Mouse (Mus musculus): Measurements from ENCODE around the gene Ap1m1. TPM values are rescaled to one million over a fixed set of nuclear protein-coding genes. Genes with fewer than 3 reads are reported as not detected.
A peak's percentile ranks its signal among the peaks of the same experiment; 100 is the strongest.

Ap1m1 gene
- polyA plus RNA-seq (2012; rRNA removed): 75.1 TPM in 2 replicates

DNA sequence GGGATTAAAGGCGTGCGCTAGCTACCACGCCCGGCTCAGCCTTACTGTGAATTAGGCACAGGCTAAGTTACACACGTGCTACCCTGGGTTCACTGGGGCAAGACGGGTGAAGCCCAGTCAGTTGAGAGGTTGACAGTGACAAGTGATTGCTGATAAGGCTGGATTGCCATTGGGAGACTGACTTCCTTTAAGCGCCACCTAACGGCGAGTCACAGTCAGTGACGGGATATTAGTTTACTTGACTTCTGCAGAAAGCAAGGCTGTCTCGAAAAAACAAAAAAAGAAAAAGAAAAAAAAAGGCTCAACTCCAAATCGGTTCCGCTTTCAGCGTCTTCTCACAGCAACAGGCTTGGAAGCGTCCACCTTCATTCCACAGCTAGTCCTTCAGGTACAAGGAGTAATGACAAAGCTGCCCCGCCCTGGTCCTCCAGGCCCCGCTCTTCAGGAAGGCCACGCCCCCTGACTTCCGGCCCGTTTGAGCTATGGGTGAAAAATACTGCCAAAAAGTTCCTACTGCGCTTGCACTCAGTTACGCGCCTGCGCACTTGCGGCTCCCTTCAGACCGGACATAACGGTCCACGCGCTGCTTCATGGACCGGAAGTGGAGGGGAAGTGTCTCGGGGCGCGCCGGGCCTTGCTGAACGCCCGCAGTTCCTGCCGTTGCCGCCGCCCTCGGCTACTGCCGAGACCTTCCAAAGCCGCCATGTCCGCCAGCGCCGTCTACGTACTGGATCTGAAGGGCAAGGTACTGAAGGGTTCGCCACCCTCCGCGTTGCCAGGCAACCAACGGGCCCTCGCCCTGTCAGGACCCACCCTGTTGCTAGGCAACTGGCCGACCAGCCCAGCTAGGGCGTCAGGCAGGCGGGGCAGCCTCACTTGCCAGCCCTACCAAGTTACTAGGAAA is at the start of gene Ap1m1:
Gene Ap1m1, plus strand, starts transcription at position 520 of the 904 bp plus-strand sequence.
- DNase-seq (ENCODE audit: low spot score): peak; percentile 90

DNA sequence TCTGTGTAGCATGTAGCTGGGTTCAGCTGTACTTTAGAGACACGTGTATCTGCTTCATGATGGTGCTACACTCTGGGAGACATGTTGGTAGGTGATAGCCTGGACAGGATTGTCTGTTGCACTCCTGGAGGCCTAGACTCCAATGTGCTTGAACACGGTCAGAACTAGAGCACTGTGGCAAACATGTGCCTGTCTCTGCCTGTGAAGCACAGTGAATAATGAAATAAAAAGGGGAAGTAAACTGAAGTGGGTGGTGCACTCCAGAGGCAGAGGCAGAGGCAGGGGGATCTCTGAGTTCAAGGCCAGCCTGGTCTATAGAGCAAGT is 49.6 kb upstream of the Ap1m1 start:
- no peak for DNase-seq (ENCODE audit: low spot score)

DNA sequence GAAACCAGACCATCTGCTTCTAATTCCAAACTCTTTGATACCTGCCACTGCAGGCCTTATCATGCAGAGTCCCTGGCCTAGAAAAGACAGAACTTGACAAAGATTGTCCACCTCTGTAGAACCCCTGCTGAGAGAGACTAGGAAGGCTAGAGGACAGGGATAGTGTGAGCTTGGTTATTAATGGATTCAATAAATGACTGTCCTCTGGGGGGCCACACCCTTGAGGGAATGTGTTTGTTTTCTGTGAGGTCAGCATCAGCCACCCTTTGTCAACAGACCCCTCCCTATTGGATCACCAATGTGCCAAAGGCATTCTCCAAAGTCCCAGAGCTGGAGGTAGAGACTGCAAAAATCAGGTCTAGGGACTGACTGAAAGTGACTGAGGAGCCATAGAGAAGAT is 47.8 kb upstream of the Ap1m1 start:
- DNase-seq (ENCODE audit: low spot score): no peak

DNA sequence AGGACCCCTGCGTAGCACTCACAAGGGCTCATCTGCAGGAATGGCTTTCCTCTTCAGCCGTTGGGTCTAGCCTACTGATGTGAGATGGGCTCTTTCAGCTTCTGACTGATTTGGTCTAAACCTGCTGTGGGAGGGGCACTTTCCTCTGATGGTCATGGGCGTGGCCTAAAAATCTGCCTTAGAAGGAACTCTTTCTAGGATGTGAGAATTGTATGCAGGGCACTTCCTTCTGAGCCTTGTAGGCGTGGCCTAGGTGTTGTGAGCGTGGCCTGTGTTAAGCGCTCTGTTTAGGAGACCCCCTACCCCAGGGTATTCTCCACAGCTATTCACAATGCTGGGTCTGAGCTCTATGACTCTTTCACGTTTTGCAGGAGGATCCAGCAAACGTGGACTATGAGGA is 41.8 kb upstream of the Ap1m1 start:
- DNase-seq (ENCODE audit: low spot score): no peak

DNA sequence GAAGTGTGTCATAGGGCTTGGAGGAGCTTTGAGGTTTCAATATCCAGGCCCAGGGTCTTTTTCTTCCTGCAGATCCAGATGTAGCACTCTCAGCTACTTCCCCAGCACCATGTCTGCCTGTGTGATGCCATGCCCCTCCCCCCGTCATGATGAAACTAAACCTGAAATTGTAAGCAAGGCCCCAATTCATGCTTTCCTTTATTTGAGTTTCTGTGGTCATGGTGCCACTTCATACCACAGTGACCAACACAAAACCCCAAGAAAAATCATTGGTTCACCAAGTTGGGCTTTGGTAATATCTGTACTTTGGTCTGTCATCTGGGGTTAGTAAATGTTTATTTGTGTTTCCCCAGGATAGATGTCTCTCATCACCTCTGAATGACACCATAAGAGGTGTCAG is 31.2 kb upstream of the Ap1m1 start:
- no peak for DNase-seq (ENCODE audit: low spot score)

DNA sequence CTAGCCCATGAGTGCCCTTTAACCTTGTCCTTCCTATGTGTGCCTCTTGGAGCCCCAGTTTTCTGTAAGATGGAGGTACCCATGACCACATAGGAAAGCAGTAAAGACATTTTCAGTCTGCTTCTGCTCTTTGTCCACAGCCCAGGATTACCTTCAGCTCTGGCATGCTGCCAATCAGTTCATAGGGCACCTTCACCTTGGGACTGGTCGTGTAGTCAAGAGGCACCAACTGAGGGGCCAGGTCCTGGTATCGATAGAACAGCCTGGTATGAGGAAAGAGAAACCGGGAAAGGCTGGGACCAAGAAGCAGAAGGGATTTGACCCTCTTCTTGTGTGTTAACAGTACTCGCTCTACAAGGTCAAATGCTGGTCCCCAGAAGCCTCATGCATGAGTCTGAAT is 29.6 kb upstream of the Ap1m1 start:
- no peak for DNase-seq (ENCODE audit: low spot score)

DNA sequence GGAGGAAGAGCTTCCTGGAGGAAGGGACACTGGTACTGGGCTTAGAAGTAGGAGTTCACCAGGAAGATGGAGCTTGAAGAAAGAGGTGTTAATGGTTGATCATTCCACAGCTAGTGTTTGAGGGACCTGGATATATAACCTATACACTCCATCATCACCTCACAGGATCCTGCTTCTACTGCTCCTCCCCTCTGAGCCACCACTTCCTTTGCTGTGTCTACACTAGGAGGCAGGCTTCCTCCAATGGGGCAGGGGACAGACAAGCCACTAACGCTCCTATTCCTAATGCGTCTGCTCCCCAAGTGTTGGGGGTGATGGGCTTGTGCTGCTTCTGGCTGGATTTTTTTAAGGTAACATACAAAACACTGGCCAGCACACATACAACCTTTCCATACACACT is 29.1 kb upstream of the Ap1m1 start:
- DNase-seq (ENCODE audit: low spot score): no peak

DNA sequence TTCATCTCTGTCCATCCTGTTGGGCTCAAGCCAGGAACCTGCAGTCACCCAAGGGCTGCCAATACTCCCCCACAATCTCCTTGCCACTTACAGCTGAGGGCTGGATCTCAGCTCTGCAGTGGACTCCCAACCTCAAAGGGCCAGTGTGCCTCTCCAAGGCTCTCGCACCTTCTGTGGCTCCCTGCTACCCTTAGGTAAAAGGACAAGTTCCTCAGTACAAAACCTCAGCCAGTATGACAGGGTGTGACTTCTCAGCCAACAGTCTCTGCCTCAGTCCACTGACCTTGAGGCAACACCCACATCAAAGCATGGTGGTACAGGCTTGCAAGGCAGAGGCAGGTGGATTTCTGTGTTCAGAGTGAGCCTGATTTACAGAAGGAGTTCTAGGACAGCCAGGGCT is 28.0 kb upstream of the Ap1m1 start:
- no peak for DNase-seq (ENCODE audit: low spot score)

DNA sequence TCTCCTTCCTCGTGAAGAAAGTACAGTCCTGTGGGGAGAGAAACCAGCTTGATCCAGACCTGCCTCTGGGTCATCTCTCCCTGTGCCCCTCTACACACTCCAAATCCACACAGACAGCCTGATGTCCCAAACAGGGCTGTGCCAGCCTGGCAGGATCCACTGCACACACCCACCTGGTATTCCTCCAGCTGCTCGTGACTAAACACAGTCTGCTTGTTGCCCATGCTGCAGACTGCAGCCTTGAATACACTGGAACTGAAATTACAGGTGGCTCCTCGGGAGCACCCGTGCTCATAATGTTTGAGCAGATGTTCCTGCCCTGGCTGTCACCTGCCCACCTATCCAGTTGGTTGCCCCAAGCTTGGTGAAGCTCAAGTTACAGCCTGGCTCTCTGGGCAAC is 27.1 kb upstream of the Ap1m1 start, which contains the start of gene Cib3:
Gene Cib3, minus strand, starts transcription at position 87 of the 400 bp plus-strand sequence.
- DNase-seq (ENCODE audit: low spot score): no peak

DNA sequence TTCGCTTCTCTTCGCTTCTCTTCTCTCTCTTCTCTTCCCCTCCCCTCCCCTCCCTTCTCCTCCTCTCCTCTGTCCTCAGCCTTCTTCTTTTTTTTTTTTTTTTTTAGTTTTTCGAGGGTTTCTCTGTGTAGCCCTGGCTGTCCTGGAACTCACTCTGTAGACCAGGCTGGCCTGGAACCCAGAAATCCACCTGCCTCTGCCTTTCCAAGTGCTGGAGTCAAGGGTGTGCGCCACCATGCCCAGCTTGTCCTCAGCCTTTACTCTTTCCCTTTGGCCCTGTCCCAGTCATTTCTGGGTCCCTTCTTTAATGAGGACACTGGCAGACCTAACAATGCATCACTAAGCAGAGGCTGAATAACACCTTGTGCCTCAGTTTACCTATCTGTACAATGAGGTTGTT is 26.3 kb upstream of the Ap1m1 start, which contains the start of gene Gm11034:
Gene Gm11034, minus strand, starts transcription at position 101 of the 400 bp plus-strand sequence.
- DNase-seq (ENCODE audit: low spot score): no peak

DNA sequence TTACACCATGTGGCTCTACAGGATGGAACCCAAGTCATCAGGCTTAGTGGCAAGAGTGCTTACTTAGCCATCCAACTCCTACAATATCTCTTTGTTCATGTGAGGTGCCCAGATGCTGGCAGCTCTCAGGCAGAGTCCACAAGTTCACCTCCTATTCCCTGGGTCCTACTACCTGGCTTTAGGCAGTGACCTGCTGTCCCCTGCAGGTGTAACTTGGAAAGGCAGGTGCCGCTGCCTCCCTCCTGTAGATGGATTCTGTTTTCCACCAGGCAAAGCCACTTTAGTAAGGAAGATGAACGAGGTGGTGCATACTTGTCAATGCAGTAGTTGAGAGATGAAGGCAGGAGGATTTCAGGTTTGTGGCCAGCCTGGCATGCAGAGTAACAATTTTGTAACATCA is 24.8 kb upstream of the Ap1m1 start:
- no peak for DNase-seq (ENCODE audit: low spot score)

DNA sequence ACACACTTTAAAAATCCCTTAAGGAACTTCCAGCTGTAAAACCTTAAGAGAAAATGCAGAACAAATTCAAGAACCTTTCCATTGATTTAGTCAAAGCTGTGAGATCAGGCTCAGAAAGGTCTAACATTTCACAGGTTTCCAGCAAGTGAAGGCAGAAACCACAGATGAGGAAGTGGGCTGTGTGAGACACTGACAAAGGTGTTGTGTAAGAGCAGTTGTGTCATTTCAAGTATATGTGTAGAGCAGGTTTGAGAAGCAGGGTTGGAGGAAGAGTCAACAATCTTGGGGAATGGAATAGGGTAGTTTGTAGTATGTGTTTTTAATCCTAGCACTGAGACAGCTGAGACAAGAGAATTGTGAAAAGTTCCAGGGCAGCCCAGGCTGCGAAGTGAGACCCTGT is 23.9 kb upstream of the Ap1m1 start:
- no peak for DNase-seq (ENCODE audit: low spot score)

DNA sequence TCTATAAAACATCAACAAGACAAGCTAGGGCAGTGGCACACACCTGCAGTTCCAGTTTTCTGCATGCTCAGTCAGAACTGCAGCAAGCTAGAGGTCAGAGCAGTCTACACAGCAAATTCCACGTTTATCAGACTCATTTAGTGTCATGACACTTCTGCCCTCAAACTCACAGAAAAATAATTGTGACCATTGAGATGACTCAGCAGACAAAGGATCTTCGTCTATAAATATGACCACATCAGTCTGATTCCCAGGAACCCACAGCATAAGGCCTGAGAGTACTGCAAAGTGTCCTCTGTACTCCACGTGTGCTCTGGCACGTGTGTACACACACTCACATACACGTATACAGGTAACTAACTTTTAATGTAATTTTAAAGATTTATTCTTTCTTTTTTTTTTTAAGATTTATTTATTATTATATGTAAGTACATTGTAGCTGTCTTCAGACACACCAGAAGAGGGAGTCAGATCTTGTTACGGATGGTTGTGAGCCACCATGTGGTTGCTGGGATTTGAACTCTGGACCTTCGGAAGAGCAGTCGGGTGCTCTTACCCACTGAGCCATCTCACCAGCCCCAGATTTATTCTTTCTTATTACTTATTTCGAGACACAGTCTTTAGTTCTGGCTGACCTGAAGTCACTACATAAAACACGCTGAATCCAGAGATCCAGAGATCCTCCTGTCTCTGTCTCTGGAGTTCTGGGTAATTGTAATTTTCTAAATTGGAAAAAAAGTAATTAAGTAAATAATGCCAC is 20.9 kb upstream of the Ap1m1 start:
- DNase-seq (ENCODE audit: low spot score): no peak

DNA sequence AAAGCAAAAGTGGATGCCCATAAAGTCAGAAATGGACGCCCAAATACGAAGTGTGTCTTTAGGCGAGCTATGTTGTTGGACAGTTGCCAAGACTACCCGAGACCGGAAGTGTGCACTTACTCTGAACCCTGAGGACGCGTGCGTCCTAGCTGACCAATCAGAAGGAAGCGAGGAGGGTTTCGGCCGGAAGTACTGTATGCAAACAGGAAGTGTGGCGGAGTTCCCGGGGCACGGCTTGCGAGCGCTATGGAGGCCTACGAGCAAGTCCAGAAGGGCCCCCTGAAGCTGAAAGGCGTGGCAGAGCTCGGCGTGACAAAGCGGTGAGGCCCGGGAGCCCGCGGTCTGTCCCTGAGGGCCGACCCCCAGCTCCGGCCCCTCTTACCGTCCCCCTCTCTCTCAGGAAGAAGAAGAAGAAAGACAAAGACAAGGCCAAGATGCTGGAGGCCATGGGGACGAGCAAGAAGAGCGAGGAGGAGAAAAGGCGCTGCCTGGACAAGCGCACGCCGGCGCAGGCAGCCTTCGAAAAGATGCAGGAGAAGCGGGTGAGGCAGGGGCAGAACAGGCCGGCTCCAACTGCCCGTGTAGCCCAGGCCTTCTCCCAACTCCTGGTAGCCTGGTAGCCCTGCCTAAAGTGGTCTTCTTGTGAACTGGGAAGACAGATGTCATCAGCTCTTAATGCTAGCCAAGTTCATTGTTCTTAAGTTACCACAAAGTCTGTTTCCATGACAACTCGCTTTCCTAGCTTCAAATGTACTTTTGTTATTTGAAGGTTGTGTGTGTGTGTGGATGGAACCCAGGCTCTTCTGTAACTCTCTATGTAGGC is 20.1 kb upstream of the Ap1m1 start, which contains the start of gene Fam32a:
Gene Fam32a, plus strand, starts transcription at position 190 of the 823 bp plus-strand sequence.
- peak; percentile 54 for DNase-seq (ENCODE audit: low spot score)

DNA sequence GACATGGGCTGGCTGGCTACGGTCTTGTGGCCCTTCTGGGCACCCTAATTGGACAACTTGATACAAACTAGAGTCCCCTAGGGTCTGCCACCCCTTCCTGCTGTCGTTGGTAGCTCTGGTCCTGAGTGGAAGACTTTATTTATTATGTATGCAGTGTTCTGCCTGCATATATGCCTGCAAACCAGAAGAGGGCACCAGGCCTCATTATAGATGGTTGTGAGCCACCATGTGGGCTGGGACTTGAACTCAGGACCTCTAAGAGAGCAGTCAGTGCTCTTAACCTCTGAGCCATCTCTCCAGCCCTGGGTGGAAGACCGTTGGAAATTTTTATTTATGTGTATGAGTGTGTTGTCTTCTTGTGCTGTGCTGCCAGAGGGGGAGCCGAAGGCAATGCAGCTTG is 19.1 kb upstream of the Ap1m1 start:
- DNase-seq (ENCODE audit: low spot score): no peak

DNA sequence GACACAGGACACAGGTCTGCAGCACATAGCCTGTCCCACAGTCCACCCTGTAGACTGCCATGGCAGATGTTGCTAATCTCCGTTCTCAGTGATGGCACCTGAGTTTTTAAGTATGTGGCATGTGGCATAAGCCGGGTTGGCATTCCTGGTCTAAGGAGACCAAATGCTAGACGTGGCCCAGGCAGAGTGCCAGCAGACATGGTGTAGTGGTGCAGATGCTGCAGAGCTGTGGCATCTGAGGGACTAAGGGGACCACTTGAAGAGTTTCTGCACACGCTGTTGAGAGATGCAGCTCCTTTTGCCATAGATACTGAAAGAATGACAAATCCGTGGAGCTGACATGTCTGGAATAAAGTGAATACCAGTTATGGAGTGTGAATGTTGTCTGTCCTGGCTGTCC is 17.2 kb upstream of the Ap1m1 start:
- DNase-seq (ENCODE audit: low spot score): no peak

DNA sequence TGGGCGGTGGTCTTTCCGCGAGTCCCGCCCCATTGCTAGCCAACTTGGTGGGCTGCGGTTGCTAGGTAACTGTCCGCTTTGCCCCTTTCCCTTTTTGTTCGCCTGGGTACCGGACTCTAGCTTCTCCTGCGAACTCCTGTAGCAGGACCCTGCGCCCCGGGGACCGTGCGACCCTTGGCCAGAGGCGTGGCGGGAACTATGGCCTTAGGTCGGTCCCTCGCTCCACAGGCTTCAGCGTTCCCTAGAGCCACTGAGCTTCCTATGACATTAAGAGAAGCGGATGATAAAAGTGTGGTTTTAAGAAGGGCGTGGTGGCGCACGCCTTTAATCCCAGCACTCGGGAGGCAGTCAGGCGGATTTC is 565 bp downstream of the Ap1m1 start:
- no peak for DNase-seq (ENCODE audit: low spot score)

DNA sequence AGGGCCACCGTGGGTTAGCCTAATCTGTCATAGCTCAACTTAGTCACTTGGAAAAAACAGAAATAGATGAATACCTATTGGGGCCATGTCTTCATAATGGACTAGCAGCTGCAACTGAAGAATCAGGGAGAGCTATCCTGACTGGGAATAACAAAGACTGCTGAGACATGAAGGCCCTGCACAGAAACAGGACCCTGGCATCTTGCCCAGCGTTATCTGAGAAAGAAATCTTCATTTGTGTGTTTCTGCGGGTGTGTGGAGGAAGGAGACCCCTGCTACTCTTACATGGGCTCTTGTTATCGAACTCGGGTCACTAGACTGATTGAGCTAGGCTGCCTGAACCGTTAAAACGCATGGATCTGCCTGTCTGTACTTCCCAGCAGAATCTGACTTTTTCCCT is 1.1 kb downstream of the Ap1m1 start:
- peak; percentile 12 for DNase-seq (ENCODE audit: low spot score)

DNA sequence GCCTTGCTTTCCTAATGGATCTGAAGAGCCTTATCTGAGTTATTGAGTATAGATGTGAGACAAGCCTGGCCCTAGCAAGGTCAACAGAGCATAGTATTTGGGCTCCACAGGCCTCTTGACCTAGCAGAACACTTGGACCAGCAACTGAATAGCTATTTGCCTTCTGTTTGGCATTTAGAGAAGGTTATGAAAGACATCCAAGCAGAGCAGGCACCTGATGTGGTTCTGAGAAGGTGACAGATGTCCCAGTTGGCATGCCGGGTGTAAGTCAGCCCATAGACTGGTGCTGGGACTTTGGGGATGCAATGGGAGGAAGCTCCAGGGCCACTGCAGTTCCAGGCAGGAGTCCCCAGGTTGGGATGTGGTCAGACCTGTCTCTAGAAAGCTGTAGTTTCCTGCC is 2.4 kb downstream of the Ap1m1 start:
- no peak for DNase-seq (ENCODE audit: low spot score)

DNA sequence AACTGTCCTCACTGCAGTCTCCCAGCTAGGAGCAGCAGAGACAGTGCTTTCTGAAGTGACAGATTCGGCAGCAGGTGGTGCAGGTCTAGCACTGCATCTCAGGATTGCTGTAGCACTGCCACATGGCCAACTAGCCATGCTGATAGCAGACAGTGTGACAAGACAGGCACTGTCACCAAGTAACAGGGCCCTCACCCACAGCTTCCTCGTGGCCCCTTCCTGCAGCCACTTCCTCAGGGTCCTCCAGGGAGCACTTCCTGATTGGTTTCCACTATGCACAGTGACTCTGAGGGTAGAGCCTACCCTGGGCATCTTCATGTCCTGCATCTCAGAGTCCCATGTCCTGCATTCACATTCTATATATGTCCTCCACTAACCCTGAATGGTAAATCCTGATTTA is 4.8 kb downstream of the Ap1m1 start:
- no peak for DNase-seq (ENCODE audit: low spot score)

DNA sequence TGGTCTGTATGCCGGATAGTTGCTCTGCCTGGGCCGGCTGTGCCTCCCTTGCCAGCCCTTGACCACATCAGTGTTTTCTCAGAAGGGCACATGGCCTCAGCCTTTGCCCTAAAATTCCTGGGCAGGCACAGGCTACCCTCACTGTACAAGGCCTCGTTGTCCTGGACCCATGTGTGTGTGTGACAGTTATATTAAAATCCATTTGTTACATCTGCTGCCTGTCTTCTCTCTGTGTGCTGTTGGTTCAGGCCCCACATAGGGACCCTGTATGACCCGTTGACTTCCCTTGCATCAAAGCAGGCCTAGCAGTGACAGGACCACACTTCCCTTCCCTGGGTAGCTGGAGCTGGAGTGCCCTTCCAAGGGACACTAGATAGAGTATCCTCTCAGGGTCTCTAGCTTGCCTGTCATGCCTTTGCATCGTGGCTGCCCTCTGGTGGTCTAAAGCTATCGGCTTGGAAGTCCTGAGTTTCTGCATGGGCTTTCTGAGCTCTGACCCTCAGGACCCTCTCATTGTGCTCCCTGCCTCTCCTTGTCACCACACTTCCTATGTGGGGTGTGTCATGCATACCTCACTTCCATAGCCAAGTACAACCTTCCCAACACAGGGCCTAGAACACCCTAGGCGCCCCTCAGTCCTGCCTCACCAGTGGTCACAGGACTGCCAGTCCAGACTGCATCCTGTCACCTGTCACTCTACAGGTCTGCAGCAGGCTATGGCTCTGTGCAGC is 17.5 kb downstream of the Ap1m1 start:
- no peak for DNase-seq (ENCODE audit: low spot score)

DNA sequence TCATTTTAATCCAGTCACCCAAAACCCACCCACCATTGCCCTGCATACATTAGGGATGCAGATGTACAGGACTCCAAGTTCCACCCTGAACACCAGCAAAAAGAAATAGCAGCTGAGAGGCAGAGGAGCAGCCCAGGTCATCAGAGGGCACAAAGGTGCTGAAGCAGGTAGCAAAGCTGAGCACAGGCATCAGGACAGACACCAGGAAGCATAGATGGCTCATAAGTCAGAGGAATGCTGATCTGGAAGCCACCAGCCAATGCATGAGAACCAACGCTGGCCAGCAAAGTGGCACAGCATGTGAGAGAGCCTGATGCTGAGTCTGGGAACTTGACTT is 18.1 kb downstream of the Ap1m1 start:
- DNase-seq (ENCODE audit: low spot score): no peak
